Mouse (Mus musculus) regulatory T cell (primary cell): ENCODE results near the gene Pfkfb2.

Experiments used
- in situ Hi-C: fragments of 300-600 bp; cut with MboI, MseI; formaldehyde crosslinking; loops from one replicate; pipeline ENCODE4 v1.15.1; 2025; ENCODE audit warnings: high pct_unique_total_duplicates

Pfkfb2 gene

DNA sequence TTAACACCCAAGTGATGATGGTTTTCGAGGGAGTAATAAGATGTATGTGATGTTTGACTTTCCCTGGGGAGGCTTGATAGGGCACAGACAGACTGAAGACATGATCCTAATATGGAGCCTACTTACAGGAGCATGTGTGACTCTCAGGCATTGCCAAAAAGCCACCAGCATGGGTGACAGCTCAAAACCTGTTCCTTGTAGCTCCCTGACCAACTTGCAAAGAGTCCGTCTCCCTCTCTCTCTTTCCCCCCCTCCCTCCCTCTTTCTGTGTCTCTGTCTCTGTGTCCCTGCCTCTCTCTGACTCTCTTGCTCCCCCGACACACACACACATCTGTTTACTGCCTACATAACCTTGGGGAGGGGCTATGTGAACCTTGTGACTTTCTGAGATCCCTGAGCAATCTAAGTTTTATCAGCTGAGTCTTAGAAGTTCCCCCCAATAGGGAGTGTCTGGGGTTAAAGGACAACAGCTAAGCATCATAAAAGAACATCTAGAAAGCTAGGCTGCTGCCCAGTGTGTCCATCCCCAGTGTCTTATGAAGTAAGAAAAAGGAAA, 9.6 kb upstream of the Pfkfb2 start:
- in situ Hi-C loops: no loop called here

DNA sequence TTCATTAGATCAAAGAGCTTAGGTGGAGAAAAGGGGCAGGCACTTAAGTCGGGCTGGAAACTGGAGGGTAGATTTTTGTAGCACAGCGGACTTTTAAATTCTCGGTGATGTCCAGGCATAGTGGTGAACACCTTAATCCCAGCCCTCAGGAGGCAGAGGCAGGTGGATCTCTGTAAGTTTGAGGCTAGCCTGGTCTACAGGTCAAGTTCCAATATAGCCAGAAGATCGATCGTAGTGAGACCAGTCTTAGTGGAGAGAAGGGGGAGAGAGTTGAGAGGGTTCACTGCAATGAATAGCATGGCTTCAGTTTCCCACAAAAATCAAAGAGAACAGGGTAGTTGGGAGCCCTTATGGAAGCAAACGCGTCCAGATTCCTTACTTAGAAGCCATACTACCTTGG, 8.9 kb upstream of the Pfkfb2 start:
- in situ Hi-C loops: no loop called here

DNA sequence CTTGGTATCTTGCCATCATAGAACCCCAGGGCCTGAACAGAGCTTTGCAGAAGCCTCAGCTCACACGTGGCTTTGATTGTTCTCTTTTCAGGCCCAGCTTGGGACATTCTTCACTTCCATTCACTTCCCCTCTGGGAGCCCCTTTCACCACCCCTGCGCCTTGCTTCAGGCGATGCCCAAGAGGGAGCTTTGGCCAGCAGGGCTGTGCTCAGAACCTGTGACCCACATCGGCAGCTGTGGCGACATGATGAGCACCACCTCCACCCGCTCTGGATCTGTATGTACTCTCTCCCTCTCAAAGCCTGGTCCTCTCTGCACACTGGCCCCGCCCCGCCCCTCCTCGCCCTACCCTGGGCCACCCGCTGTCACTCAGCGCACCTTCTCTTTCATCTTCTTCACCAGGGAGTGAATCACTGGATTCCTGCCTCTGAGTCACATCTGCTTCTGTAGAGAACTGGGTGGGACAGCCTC, 8.4 kb upstream of the Pfkfb2 start:
- in situ Hi-C loops: no loop called here

DNA sequence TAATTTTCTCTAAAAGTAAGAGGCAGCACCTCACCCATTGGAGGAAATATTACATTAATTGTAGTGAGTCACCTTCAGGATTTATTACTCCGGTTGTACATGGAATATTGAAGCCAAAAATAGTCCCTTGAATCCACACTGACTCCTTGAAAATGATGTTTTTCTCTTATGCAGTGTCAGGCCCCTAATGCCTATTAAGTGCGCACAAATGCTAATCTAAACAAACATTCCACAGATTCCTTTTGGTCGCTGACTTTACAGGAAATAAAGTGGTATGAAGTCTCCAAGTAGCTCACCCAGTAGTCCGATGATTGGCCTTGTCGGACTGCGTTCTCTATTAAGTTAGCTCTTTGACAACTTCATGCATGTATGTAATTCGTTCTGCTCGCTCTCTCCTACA, 5.8 kb upstream of the Pfkfb2 start:
- in situ Hi-C loops: no loop called here

DNA sequence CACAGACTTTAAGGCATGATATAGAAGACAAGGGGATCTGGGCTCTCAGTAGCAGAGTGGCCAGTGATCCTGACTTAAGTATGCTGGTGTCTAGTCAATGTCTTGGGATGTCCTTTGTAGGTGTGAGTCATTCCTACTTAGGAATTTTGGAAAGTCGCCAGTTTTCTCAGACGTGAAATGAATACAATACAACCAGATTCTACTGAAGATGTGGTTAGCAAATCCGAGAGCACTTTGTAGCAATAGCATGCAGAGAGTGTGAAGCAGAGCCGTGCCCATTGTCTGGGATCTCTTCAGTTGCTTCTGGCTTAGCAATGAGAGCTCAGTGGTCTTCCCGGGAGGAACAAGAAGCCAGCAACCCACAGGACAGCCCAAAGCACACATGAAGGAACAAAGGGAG, 5.4 kb upstream of the Pfkfb2 start:
- in situ Hi-C loops: no loop called here

DNA sequence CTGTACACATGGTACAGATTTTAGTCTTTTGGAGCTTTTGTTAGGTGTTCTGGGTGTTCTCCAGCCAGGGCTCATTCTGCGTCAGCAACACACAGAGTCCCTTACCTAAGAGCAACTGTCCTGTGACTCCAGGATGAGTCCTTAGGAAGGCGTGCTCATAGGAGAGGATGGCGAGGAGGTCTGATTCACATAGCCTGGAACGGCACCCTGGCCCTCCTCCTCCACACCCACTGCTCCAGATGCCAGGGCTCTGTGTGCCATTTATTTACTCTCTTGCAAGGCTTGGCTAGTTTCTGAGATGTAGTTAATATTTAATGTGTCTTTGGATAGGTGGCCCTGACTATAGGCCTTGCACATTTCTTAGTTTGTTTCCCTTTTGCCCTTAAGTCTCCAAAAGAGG, 4.6 kb upstream of the Pfkfb2 start:
- in situ Hi-C loops: no loop called here

DNA sequence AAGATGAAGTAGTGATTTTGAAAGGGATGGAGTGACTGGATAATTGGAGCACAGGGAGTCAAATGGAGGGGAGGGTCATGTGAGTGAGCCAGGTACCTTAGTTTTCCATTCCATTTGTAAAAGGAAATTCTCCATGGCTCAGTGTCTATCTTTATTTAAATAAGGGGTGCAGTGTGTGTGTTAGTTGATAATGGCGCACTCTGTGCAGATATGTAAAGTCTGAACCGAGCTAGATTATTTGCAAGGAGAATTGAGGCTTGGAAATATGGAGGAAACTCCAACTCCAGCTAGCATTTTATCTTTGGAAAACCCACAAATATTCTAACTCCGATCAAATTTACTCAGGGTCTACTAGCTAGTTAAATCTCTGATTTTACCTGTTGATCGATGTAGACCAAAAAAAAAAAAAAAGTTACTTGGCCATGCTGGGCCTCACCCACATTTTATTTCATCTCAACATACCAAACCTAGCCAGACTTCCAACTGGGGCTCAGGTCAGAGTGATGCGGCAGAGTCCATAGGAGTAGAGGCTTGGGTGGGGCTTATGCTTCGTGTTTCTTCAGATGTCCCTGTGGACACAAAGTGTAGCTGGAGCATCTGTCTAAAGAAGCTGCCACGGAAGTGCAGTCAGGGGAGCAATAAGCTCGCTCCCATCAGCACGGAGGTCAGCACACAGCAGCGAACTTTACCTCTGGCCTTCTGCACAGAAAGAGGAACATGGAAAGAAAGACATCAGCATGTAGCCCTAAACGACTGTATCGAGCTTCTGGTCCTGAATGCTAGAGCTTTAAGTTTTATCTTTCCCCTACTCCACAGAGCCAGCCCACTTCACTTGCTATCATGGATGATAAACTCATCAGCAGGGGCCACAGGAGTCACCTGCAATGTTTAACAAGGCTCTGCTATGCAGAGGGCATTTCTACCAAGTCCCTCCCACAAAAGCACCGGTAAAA, 3.9 kb upstream of the Pfkfb2 start:
- in situ Hi-C loops: no loop called here

DNA sequence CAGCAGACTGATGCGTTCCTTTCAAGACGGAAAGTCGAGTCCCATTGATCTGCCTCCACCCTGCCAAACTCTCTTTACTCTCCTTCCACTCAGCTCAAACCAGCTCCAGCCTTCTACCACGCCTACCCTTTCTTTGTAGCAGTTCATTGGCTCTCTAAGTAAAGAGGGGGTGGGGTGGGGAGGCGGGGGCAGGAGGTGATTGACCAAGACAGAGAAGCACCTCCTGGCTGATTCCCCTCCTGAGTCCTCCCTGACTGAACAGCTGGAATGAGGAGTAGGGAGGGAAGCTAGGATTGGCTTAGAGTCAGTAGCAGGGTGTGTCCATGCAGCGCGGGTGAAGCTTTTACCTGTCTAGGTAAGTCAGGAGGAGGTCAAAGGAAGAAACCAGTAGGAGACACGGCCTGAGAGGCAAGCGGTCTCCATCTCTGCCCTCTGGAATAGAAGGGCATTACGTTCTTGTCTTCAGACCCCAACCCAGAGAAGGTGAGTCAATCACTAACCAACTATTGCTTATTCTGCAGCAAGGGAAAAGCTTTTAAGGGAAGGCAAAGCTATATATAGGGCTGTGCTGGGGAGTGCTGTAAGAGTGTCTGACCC, 2.8 kb upstream of the Pfkfb2 start, which contains the start of gene AA986860:
Gene AA986860, plus strand, starts transcription at position 236 of the 597 bp plus-strand sequence.
- in situ Hi-C loops: no loop called here

DNA sequence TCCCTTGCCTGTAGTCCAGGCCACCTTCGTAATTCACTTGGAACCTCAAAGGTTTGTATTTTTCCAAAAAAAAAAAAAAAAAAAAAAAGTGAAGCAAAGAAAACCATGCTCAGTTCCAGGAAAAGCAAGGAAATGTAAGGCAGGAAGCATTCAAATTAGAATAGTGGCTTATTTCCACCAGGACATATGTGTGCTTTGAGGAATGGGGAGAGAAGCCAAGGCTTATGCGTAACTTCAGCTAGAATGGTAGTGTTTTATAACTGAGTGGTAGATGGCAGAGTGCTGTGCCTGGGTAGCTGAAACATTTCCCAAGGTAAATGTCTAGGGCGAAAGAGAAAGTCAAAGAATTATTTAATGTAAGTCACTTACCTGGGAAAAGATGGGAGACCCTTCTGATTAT, 345 bp downstream of the Pfkfb2 start:
- in situ Hi-C loops: no loop called here

DNA sequence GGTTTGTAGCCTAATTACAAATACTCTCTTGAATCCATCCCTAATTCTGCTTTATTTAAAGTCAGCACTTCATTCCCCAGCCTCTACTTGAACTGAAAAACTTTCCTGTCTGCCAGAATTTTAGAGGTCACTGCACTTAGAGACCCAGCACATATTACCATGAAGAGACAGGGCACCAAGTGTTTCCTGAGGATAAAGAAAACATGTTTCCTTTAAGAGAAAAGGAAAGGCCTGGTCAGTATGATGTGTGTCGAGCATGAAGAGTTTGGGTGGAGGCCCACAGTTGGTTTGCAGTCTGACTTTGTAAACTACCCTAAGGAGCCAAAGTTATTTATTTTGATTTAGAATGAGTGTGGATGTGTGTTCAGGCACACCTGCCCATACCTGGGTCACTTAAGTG, 983 bp downstream of the Pfkfb2 start:
- in situ Hi-C loops: no loop called here

DNA sequence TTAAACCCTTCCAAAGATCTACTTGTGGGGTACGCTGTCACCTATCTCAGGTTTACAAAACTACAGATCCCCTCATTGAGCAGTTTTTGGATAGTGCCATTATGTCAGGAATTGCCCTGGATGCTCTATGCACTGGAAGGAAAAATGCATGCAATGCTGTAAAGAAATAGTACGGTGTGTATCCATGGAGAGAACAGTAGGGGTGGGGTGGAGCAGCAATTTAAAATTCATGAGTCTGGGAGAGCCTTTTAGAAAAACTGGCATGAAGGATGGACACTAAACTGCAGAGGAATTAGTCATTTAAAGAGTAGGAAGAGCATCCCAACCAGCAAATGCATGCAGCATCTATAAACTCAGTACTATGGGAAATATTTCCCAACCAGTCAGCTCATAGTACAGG, 2.7 kb downstream of the Pfkfb2 start:
- in situ Hi-C loops: no loop called here

DNA sequence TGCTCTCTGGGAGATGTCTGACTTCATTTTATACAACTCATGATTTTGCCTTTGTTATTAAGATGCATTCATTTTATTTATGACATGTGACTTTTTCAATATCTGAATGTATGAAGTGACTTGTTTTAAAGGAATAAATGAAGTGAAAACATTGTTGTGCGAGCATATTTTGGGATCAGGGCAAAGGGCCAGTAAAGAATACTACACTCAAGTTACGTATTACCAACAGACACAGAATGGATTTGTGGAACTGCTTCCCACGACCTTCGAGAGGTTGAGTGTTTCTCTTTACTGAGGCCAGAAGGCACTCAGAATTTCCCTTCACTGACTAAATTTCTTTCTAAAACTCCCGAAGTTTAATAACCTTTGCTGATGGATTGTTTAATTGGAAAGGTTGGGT, 4.8 kb downstream of the Pfkfb2 start:
- in situ Hi-C loops: no loop called here

DNA sequence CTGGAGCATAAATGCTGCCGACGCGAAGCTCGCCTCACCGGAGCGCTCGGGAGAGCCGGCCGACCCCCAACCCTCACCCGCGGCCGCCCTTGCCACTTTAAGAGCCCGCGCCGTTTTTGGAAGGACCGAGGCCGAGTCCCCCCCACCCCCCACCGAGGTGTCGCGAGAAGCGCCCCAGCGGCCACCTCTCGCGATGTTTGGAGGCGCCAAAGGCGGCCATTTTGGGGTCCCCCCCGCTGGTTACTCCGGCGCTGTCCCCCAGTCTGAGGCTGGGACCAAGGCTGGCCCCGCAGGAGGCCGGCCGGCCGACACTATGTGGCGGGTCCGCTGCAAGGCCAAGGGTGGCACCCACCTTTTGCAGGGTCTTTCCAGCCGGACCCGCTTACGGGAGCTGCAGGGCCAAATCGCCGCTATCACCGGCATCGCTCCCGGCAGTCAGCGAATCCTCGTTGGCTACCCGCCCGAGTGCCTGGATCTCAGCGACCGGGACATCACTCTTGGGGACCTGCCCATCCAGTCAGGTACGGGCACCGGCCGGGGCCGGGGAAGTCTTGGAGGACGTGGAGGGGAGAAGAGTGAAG, 11.7 kb downstream of the Pfkfb2 start, which contains the start of gene Yod1:
Gene Yod1, plus strand, starts transcription at position 37 of the 581 bp plus-strand sequence.
- in situ Hi-C loops: no loop called here

DNA sequence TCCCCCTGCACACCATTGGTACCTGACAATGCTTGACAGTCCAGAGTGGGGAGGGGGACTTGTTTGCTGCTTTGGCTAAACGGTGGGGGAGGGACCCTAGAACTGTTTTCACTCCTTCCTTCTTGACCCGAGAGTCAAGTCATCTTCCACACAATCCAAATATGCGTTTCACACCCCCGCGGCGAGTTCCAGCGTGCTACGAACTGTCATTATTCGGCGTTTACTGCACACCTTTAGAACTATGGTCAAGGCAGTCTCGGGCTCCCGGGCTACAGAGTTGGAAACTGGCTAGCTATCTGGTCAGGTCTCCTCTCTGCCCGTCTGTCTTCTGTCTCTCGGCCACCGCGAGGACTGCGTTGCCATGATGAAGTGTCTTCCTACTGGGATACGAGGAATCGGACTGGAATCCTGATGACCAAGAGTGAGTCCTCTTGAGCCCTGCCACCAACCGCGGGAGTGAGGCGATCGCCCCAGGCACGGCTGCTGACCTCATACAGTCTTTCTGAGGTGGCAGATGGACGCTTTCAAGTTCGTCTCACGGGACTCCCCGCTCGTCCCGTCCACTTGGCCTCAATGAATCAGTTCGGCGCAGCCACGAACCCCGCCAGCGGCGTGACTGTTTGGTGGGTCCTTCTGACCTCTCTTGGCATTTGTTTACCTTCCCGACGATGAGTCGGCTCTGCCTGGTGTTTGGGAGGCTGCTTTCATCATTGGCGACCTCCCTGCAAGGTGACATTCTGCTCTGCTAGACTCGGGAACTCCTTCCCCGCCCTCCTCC, 12.4 kb downstream of the Pfkfb2 start:
- in situ Hi-C loops: no loop called here

DNA sequence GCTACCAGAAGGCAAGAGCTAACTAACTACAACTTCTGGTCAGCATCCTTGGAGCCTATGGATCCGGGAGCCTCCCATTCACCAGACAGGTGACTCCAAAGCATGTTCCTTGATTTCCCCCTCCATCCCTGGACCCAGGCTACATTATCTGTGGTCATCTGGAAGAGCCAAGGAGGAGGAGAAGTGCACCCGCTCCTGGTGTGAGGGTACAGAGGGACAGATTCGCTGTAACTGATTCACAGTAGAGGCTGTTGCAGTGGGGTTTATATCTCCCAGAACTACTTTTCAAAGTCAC, 12.9 kb downstream of the Pfkfb2 start:
- in situ Hi-C loops: no loop called here

DNA sequence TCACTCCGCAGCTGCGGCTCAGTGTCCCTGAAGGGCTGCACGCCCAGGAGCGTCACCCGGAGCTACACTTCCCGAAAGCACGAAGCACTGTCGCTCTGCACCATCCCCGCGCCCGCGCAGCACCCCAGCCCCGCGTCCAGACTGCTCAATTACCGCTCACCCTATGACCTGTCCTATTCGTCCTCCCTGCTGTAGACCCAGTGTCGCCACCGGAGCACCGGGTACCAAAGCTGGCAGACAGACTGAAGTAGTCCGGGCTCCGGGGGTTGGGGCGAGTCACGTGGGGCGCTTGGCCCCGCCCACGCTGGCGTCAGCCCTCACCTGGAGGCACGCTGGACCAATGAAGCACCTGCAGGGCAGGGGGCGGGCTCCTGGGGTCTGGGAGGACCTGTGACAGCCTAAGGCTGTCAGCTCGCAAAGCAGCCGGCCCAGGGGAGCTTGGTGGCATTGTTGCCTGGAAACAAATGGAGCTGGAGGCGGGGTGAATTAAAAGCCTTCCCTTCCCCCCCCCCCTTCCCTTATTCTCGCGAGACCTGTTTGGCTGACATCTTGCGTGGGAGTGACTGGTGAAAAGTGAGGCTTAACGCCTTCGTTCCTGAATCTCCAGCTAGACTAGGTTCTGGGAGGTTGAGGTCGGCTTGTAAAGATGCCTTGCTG, 13.4 kb downstream of the Pfkfb2 start, which contains the start of gene Gm29427:
Gene Gm29427, minus strand, starts transcription at position 239 of the 657 bp plus-strand sequence.
- in situ Hi-C loops: no loop called here

DNA sequence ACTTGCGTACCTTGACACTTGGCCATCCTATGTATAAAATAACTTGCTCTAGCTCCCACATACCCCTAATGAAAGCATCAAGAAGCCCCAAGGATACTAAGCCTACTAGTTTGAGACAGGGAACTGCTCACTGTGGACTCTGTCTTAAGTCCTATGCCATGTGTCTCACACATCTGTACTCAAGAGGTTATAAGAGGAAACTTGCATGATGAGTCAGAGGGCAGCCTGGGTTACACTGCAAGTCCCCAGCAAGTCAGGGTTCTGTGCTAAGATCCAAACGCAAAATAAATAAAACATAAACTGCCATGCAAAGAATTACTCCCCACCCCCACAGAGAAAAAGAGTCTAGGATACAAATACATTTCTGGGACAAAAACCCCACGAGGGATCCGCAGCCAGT, 15.0 kb downstream of the Pfkfb2 start:
- in situ Hi-C loops: no loop called here

DNA sequence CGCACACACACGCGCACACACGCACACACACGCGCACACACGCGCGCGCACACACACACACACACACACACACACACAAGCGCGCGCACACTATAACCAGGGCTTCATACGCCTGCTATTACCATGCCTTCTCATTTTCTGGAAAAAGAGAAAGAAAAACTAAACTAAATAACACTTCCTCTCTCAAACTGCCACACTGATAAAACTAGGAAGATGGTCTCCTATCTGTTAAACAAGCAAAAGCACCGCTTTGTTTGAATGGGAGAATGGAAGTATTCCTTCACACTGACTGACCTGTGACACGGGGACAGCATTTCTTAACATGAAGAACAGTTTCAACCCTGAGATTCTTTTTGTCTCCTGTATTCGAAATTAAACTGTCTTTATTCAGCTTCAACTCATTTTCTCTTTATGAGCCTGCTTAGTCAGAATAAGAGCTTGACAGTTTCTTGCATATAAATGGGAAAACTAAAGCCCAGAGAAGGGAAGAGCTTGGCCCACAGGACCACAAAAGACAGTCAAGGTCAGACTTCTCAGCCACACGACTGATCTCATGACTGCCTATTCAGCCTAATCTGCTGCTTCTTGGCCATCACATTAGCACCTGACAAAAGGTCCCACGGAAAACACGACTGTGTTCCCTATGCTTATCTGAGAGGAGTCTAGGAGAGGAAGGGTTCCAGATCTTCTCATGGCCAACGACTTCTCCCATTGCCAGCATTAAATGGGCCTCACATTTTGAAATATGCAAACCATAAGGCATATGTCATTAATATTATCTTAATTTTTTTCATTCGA, 18.6 kb downstream of the Pfkfb2 start:
- in situ Hi-C loops: no loop called here

DNA sequence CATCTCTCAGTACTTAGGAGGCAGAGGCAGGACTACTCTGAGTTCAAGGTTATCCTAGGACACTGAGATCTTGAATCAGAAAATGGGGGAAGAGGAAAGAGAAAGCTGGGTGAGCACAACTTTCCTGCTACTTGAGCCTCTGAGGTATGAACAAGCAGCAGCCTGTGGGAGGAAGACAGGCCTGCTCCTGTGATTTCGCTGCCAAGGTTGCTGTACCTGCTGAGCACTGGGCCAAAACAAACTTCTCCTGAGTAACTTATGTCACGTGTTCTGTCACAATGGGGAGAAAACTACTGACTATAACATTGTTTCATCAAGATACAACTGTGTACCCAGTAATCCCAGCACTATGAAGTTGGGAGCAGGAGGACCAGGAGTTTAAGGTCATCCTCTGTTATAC, 25.4 kb downstream of the Pfkfb2 start:
- in situ Hi-C loops: no loop called here

DNA sequence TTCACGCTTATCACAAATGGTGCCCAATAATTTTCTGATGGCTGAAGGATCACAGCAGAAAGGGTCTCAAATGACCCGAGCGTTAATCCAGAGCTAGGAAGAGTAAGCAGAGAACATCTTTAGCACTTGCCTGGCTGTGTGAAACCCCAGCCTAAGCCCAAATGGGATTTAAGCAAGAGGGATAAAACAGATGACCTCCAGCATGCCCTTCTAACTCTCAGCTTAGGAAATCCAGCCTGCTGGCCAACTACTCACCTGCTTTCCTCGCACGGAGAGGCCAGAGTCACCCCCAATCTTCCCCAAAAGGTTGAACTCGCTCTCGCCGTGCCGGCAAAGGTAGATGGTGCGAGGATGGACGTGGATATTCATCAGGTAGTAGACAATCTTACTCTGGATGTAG, 27.1 kb downstream of the Pfkfb2 start:
- in situ Hi-C loops: no loop called here
